Mouse (Mus musculus) erythroblast, embryonic 14.5 days (primary cell): ENCODE data around the gene Slc45a1.

Experiments
- GATA1 ChIP-seq: IDR thresholded peaks from 2 replicates; pipeline ENCODE4 v1.6.1; 2012; ENCODE audit warnings: low read length, inconsistent platforms, mixed read lengths
- TAL1 ChIP-seq: IDR thresholded peaks from 3 replicates; pipeline ENCODE4 v1.6.1; 2012; ENCODE audit warnings: low read length, inconsistent platforms, mixed read lengths

- TF ChIP-seq GATA1 (no peak), TAL1 (no peak)
Observed at GRCm38 (mm10) chr4:150675274-150675673, 23.3 kb upstream of the Slc45a1 start.
